Mouse (Mus musculus) myocyte (in vitro differentiated cells): ENCODE data around the gene Rusc2.

Source experiments
- CEBPB ChIP-seq: IDR thresholded peaks from 2 replicates; pipeline ENCODE4 v1.6.1; 2011; ENCODE audit warnings: mild to moderate bottlenecking, moderate library complexity; ENCODE audit not compliant: poor library complexity, insufficient read depth, severe bottlenecking
- E2F4 ChIP-seq: IDR thresholded peaks from one replicate; pipeline ENCODE4 v1.6.1; 2011; ENCODE audit warnings: mild to moderate bottlenecking, control low read depth, moderate library complexity; ENCODE audit not compliant: insufficient read depth
- MAX ChIP-seq: IDR thresholded peaks from one replicate; pipeline ENCODE4 v1.6.1; 2011; ENCODE audit warnings: low read depth, mild to moderate bottlenecking, control low read depth
- MYOD1 ChIP-seq, 3 experiments: IDR thresholded peaks; one replicate each; pipeline ENCODE4 v1.6.1; 2011; ENCODE audit warnings: control low read depth in 2 of 3, low read depth in 2 of 3, mild to moderate bottlenecking in 2 of 3, moderate library complexity in 1 of 3; ENCODE audit not compliant: insufficient read length in 2 of 3, control insufficient read depth in 1 of 3
- MYOG ChIP-seq, 3 experiments: IDR thresholded peaks; one replicate each; pipeline ENCODE4 v1.6.1; 2011; ENCODE audit warnings: control low read depth in 2 of 3, low read depth in 2 of 3, mild to moderate bottlenecking in 2 of 3; ENCODE audit not compliant: insufficient read length in 2 of 3, control insufficient read depth in 1 of 3, insufficient read depth in 1 of 3
- POLR2A ChIP-seq: IDR thresholded peaks from one replicate; pipeline ENCODE4 v1.6.1; 2011; ENCODE audit warnings: low read depth, mild to moderate bottlenecking, control low read depth, moderate library complexity; ENCODE audit not compliant: insufficient read length
- POLR2AphosphoS2 ChIP-seq: IDR thresholded peaks from one replicate; pipeline ENCODE4 v1.6.1; 2011; ENCODE audit warnings: low read depth, control low read depth; ENCODE audit not compliant: insufficient read length
- REST ChIP-seq: IDR thresholded peaks from one replicate; pipeline ENCODE4 v1.6.1; 2011; ENCODE audit warnings: mild to moderate bottlenecking, control low read depth, moderate library complexity; ENCODE audit not compliant: insufficient read depth, insufficient read length
- SRF ChIP-seq: IDR thresholded peaks from one replicate; pipeline ENCODE4 v1.6.1; 2011; ENCODE audit warnings: low read depth; ENCODE audit not compliant: control insufficient read depth, insufficient read length
- TCF12 ChIP-seq: IDR thresholded peaks from one replicate; pipeline ENCODE4 v1.6.1; 2011; ENCODE audit warnings: mild to moderate bottlenecking, control low read depth; ENCODE audit not compliant: poor library complexity, insufficient read depth, severe bottlenecking
- TCF3 ChIP-seq: IDR thresholded peaks from one replicate; pipeline ENCODE4 v1.6.1; 2011; ENCODE audit warnings: low read depth, control low read depth; ENCODE audit not compliant: insufficient read length
- USF1 ChIP-seq: IDR thresholded peaks from one replicate; pipeline ENCODE4 v1.6.1; 2011; ENCODE audit warnings: low read depth, mild to moderate bottlenecking, control low read depth, moderate library complexity

DNA sequence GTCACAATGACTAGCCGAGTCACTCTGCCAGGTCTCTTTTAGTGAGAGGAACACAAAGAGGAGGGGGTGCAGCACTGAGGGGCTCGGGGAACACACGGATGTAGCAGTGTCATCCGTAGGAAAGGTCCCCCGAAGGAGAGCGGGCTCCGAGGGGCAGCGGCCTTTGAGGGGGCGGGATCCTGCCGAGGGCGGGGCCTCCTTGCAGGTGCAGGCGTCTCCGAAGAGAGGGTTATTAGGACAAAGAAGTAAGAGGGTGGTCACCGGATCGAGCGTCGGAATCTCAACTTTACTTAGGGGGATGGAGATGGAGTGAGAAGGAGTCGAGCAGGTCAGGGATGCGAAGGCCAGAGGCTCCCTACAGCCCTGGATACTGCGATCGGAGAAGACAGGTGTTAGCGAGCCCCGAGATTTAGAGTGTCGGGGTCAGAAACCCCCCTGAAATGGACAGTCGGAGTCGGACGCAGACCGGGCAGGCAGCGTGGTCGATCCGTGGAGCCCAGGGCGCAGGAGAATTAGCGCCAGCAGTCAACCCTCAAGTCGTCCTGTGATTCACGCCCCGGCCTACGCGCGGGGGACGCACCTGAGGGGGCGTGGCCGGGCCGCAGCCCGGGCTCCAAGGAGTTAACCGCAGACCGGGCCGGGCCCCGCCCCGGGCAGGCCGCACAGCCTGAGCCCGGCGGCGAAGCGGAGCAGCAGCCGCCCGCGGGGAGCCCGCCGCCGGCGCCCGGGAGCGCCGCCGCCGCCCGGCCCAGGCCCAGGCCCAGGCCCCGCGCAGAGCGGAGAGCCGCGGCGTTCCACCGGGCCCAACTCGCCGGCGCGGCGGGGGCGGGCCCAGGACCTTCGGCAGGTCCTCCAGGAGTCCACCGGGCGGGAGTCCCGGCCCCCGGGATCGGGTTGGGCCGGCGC lies 60.9 kb downstream of the Rusc2 start:
- TF ChIP-seq E2F4 (no peak), MYOD1 (IDR thresholded peaks at IDR 0.05; ENCODE audit: control insufficient read depth in 1 of 3, insufficient read length in 2 of 3, low read depth in 2 of 3) (no peak), CEBPB (no peak), POLR2A (peak; percentile 36), MAX (no peak), SRF (no peak), MYOG (IDR thresholded peaks at IDR 0.05; ENCODE audit: control insufficient read depth in 1 of 3, insufficient read depth in 1 of 3, insufficient read length in 2 of 3, low read depth in 2 of 3) (peak in 1 of 3 experiments; percentile 1), TCF12 (no peak), USF1 (no peak), POLR2AphosphoS2 (no peak), REST (no peak), TCF3 (no peak)
